Mouse (Mus musculus) spleen, postnatal 36 days (tissue): ENCODE measurements around the gene Tamm41.

Experiments
- DNase-seq, 2 experiments: peaks; one replicate each; pipeline ENCODE4 v3.0.0; 2022; ENCODE audit warnings: low spot score in 2 of 2, mixed read lengths in 1 of 2

The Tamm41 gene

GRCm38 (mm10) chr6:115037103-115038094 lies at the start of gene Tamm41:
Gene Tamm41, minus strand, starts transcription at chr6:115037876.
- DNase-seq, result peak; percentile 80 to 81

- DNase-seq, result no peak
These were observed 47.7 kb upstream of the Tamm41 start for GRCm38 (mm10) chr6:115085274-115085841.

- DNase-seq, result no peak
These were observed 39.3 kb upstream of the Tamm41 start for GRCm38 (mm10) chr6:115076781-115077575.

GRCm38 (mm10) chr6:115072024-115072423 lies 34.3 kb upstream of the Tamm41 start:
- DNase-seq, result no peak

- DNase-seq, result peak; percentile 5 to 27
These were observed 27.9 kb upstream of the Tamm41 start for GRCm38 (mm10) chr6:115065411-115066241.

GRCm38 (mm10) chr6:115062605-115063350 lies 25.1 kb upstream of the Tamm41 start:
- no peak for DNase-seq

- DNase-seq, result no peak
These were observed 21.6 kb upstream of the Tamm41 start for GRCm38 (mm10) chr6:115059227-115059626.

- DNase-seq, result no peak
These were observed 19.0 kb upstream of the Tamm41 start for GRCm38 (mm10) chr6:115056699-115057098.

- DNase-seq, result no peak
These were observed 17.8 kb upstream of the Tamm41 start for GRCm38 (mm10) chr6:115055440-115055839.

GRCm38 (mm10) chr6:115051586-115052197 lies 14.0 kb upstream of the Tamm41 start:
- no peak for DNase-seq

GRCm38 (mm10) chr6:115049015-115049414 lies 11.3 kb upstream of the Tamm41 start:
- DNase-seq, result no peak

- no peak for DNase-seq
These were observed 10.1 kb upstream of the Tamm41 start for GRCm38 (mm10) chr6:115047816-115048215.

- DNase-seq, result no peak
These were observed 8.4 kb upstream of the Tamm41 start for GRCm38 (mm10) chr6:115046064-115046463.

GRCm38 (mm10) chr6:115044709-115045108 lies 7.0 kb upstream of the Tamm41 start:
- no peak for DNase-seq

GRCm38 (mm10) chr6:115043657-115044500 lies 6.2 kb upstream of the Tamm41 start:
- no peak for DNase-seq

- DNase-seq, result no peak
These were observed 4.9 kb upstream of the Tamm41 start for GRCm38 (mm10) chr6:115042609-115043008.

- no peak for DNase-seq
These were observed 4.2 kb downstream of the Tamm41 start for GRCm38 (mm10) chr6:115033441-115033840.

GRCm38 (mm10) chr6:115030098-115030497 lies 7.6 kb downstream of the Tamm41 start:
- DNase-seq, result no peak

GRCm38 (mm10) chr6:115029248-115029647 lies 8.4 kb downstream of the Tamm41 start:
- no peak for DNase-seq
